Mouse (Mus musculus): ENCODE measurements at regions not wholly inside any gene's neighbourhood (a gene's known extent, or its start where the extent isn't known, plus 50 kb on each side); places are given as distances from the start of the nearest gene placed in this dataset.

GRCm38 (mm10) chr5:54212038-54212589, 213.8 kb downstream of the Stim2 start:
- Histone ChIP-seq H3K9me3 (replicated peaks) (no peaks in the 10 kb centered on the region), H3K27me3 (ENCODE audit: insufficient read depth, low read length) (no peaks in the 10 kb centered on the region), H3K4me3 (ENCODE audit: low read depth, low read length) (no peak overlapping the region), H3K36me3 (replicated peaks) (no peaks in the 10 kb centered on the region), H3K4me1 (ENCODE audit: insufficient read depth, low read depth, low read length) (no peaks in the 10 kb centered on the region)
- no peak for TF ChIP-seq GATA1 (IDR thresholded peaks at IDR 0.05; ENCODE audit: borderline replicate concordance, low read length)
- no peak for TF ChIP-seq GATA2 (IDR thresholded peaks at IDR 0.05; ENCODE audit: borderline replicate concordance, low read depth, low read length)
- TF ChIP-seq CTCF (IDR thresholded peaks at IDR 0.05; ENCODE audit: low read depth, low read length) = no peak
- no peak for TF ChIP-seq POLR2AphosphoS5 (IDR thresholded peaks at IDR 0.05; ENCODE audit: insufficient replicate concordance, low read depth, low read length)
- no peak for TF ChIP-seq TAL1 (conservative IDR thresholded peaks at IDR 0.05; ENCODE audit: low read depth, low read length)
- DNase-seq (ENCODE audit: low spot score) (no peak), ATAC-seq (ENCODE audit: extremely low read depth, insufficient number of reproducible peaks, low FRiP score, poor library complexity, severe bottlenecking) (no peak)

GRCm38 (mm10) chr5:54225031-54225430, 226.7 kb downstream of the Stim2 start:
- no peak for ATAC-seq (ENCODE audit: extremely low read depth, insufficient number of reproducible peaks, low FRiP score, poor library complexity, severe bottlenecking)
- no peaks in the 10 kb centered on the region for H3K4me1 ChIP-seq (ENCODE audit: insufficient read depth, low read depth, low read length)
- no peaks in the 10 kb centered on the region for H3K36me3 ChIP-seq (replicated peaks)
- TF ChIP-seq POLR2AphosphoS5 (IDR thresholded peaks at IDR 0.05; ENCODE audit: insufficient replicate concordance, low read depth, low read length) (no peak), GATA2 (IDR thresholded peaks at IDR 0.05; ENCODE audit: borderline replicate concordance, low read depth, low read length) (no peak)
- H3K4me3 ChIP-seq (ENCODE audit: low read depth, low read length) = no peak overlapping the region
- no peaks in the 10 kb centered on the region for H3K27me3 ChIP-seq (ENCODE audit: insufficient read depth, low read length)
- no peak for DNase-seq (ENCODE audit: low spot score)
- H3K9me3 ChIP-seq (replicated peaks) = no peaks in the 10 kb centered on the region

GRCm38 (mm10) chr5:54234580-54234979, 236.3 kb downstream of the Stim2 start:
- ATAC-seq (ENCODE audit: extremely low read depth, insufficient number of reproducible peaks, low FRiP score, poor library complexity, severe bottlenecking) (no peak), DNase-seq (ENCODE audit: low spot score) (no peak)
- H3K9me3 ChIP-seq (replicated peaks) = no peaks in the 10 kb centered on the region
- no peaks in the 10 kb centered on the region for H3K4me1 ChIP-seq (ENCODE audit: insufficient read depth, low read depth, low read length)
- H3K36me3 ChIP-seq (replicated peaks) = no peaks in the 10 kb centered on the region
- no peak overlapping the region for H3K4me3 ChIP-seq (ENCODE audit: low read depth, low read length)
- no peak for TF ChIP-seq GATA1 (IDR thresholded peaks at IDR 0.05; ENCODE audit: borderline replicate concordance, low read length)
- no peak for TF ChIP-seq POLR2AphosphoS5 (IDR thresholded peaks at IDR 0.05; ENCODE audit: insufficient replicate concordance, low read depth, low read length)
- TF ChIP-seq CTCF (IDR thresholded peaks at IDR 0.05; ENCODE audit: low read depth, low read length) = no peak
- no peak for TF ChIP-seq GATA2 (IDR thresholded peaks at IDR 0.05; ENCODE audit: borderline replicate concordance, low read depth, low read length)
- no peak for TF ChIP-seq TAL1 (conservative IDR thresholded peaks at IDR 0.05; ENCODE audit: low read depth, low read length)
- no peaks in the 10 kb centered on the region for H3K27me3 ChIP-seq (ENCODE audit: insufficient read depth, low read length)

GRCm38 (mm10) chr5:54235226-54235625, 236.9 kb downstream of the Stim2 start:
- Histone ChIP-seq H3K27me3 (ENCODE audit: insufficient read depth, low read length) (no peaks in the 10 kb centered on the region), H3K4me1 (ENCODE audit: insufficient read depth, low read depth, low read length) (no peaks in the 10 kb centered on the region), H3K9me3 (replicated peaks) (no peaks in the 10 kb centered on the region), H3K4me3 (ENCODE audit: low read depth, low read length) (no peak overlapping the region), H3K36me3 (replicated peaks) (no peaks in the 10 kb centered on the region)
- TF ChIP-seq CTCF (IDR thresholded peaks at IDR 0.05; ENCODE audit: low read depth, low read length) = no peak
- no peak for TF ChIP-seq TAL1 (conservative IDR thresholded peaks at IDR 0.05; ENCODE audit: low read depth, low read length)
- TF ChIP-seq GATA1 (IDR thresholded peaks at IDR 0.05; ENCODE audit: borderline replicate concordance, low read length) = no peak
- TF ChIP-seq GATA2 (IDR thresholded peaks at IDR 0.05; ENCODE audit: borderline replicate concordance, low read depth, low read length) = no peak
- TF ChIP-seq POLR2AphosphoS5 (IDR thresholded peaks at IDR 0.05; ENCODE audit: insufficient replicate concordance, low read depth, low read length) = no peak
- ATAC-seq (ENCODE audit: extremely low read depth, insufficient number of reproducible peaks, low FRiP score, poor library complexity, severe bottlenecking) (no peak), DNase-seq (ENCODE audit: low spot score) (no peak)

- Histone ChIP-seq H3K4me3 (ENCODE audit: low read depth, low read length) (no peak overlapping the region), H3K36me3 (replicated peaks) (no peaks in the 10 kb centered on the region), H3K9me3 (replicated peaks) (no peaks in the 10 kb centered on the region), H3K4me1 (ENCODE audit: insufficient read depth, low read depth, low read length) (no peaks in the 10 kb centered on the region), H3K27me3 (ENCODE audit: insufficient read depth, low read length) (no peaks in the 10 kb centered on the region)
- ATAC-seq (ENCODE audit: extremely low read depth, insufficient number of reproducible peaks, low FRiP score, poor library complexity, severe bottlenecking) (no peak), DNase-seq (ENCODE audit: low spot score) (no peak)
- no peak for TF ChIP-seq CTCF (IDR thresholded peaks at IDR 0.05; ENCODE audit: low read depth, low read length)
- TF ChIP-seq GATA1 (IDR thresholded peaks at IDR 0.05; ENCODE audit: borderline replicate concordance, low read length) = no peak
- no peak for TF ChIP-seq GATA2 (IDR thresholded peaks at IDR 0.05; ENCODE audit: borderline replicate concordance, low read depth, low read length)
- no peak for TF ChIP-seq TAL1 (conservative IDR thresholded peaks at IDR 0.05; ENCODE audit: low read depth, low read length)
- no peak for TF ChIP-seq POLR2AphosphoS5 (IDR thresholded peaks at IDR 0.05; ENCODE audit: insufficient replicate concordance, low read depth, low read length)
Observed at GRCm38 (mm10) chr5:54237226-54237625, 238.9 kb downstream of the Stim2 start.

GRCm38 (mm10) chr5:54238646-54239167, 240.4 kb downstream of the Stim2 start:
- TF ChIP-seq GATA1 (IDR thresholded peaks at IDR 0.05; ENCODE audit: borderline replicate concordance, low read length) (no peak), GATA2 (IDR thresholded peaks at IDR 0.05; ENCODE audit: borderline replicate concordance, low read depth, low read length) (no peak), TAL1 (conservative IDR thresholded peaks at IDR 0.05; ENCODE audit: low read depth, low read length) (no peak), CTCF (IDR thresholded peaks at IDR 0.05; ENCODE audit: low read depth, low read length) (no peak)
- Histone ChIP-seq H3K9me3 (replicated peaks) (no peaks in the 10 kb centered on the region), H3K27me3 (ENCODE audit: insufficient read depth, low read length) (no peaks in the 10 kb centered on the region), H3K4me1 (ENCODE audit: insufficient read depth, low read depth, low read length) (no peaks in the 10 kb centered on the region), H3K4me3 (ENCODE audit: low read depth, low read length) (no peak overlapping the region), H3K36me3 (replicated peaks) (no peaks in the 10 kb centered on the region)
- DNase-seq (ENCODE audit: low spot score) (no peak), ATAC-seq (ENCODE audit: extremely low read depth, insufficient number of reproducible peaks, low FRiP score, poor library complexity, severe bottlenecking) (no peak)

All from G1E (cell line).